Mouse (Mus musculus) heart, adult 2 months (tissue): ENCODE data around the gene Gpha2. TPM values are rescaled to one million over a fixed set of nuclear protein-coding genes. Genes with fewer than 3 reads are reported as not detected.

Experiments used
- DNase-seq, 2 experiments: peaks; one replicate each; pipeline ENCODE4 v3.0.0; 2021
- H3K27ac ChIP-seq: fragments of 200-600 bp; 2 replicates; pipeline ENCODE4 v1.8.1; 2022
- H3K27me3 ChIP-seq: fragments of 200-500 bp; 2 replicates; pipeline ENCODE4 v1.6.1; 2012; ENCODE audit warnings: mild to moderate bottlenecking, low read length, inconsistent platforms, mixed read lengths; ENCODE audit not compliant: control insufficient read depth, insufficient read depth
- H3K36me3 ChIP-seq: fragments of 200-500 bp; 2 replicates; pipeline ENCODE4 v1.6.1; 2012; ENCODE audit warnings: low read length, inconsistent platforms; ENCODE audit not compliant: control insufficient read depth, insufficient read depth
- H3K4me1 ChIP-seq: fragments of 200-500 bp; 2 replicates; pipeline ENCODE4 v1.6.1; 2011; ENCODE audit warnings: low read length; ENCODE audit not compliant: control insufficient read depth, insufficient read depth
- H3K4me3 ChIP-seq: fragments of 200-600 bp; 2 replicates; pipeline ENCODE4 v1.8.1; 2022
- H3K79me2 ChIP-seq: fragments of 200-500 bp; replicated peaks from 2 replicates; pipeline ENCODE4 v1.6.1; 2012; ENCODE audit warnings: mild to moderate bottlenecking, inconsistent platforms, low read length, moderate library complexity, mixed read lengths; ENCODE audit not compliant: control insufficient read depth, insufficient read depth
- H3K9ac ChIP-seq: fragments of 200-500 bp; 2 replicates; pipeline ENCODE4 v1.6.1; 2012; ENCODE audit warnings: low read depth, mild to moderate bottlenecking, control low read depth, inconsistent platforms, low read length, mixed read lengths
- CTCF ChIP-seq: fragments of 200-600 bp; IDR thresholded peaks from 2 replicates; pipeline ENCODE4 v1.8.1; 2022; ENCODE audit warnings: antibody characterized with exemption, mild to moderate bottlenecking, moderate library complexity
- EP300 ChIP-seq: fragments of 200-500 bp; IDR thresholded peaks from 2 replicates; pipeline ENCODE4 v1.6.1; 2011; ENCODE audit warnings: low read depth, low read length, control low read depth; ENCODE audit not compliant: insufficient read depth
- POLR2A ChIP-seq: fragments of 200-500 bp; IDR thresholded peaks from 2 replicates; pipeline ENCODE4 v1.6.1; 2011; ENCODE audit warnings: mild to moderate bottlenecking, low read depth, low read length, control low read depth; ENCODE audit not compliant: insufficient read depth
- WGBS: fragments of 180-500 bp; shearing (Covaris S2); methylation state at CpG from one replicate; pipeline ENCODE4 v1.1.7; 2018; 5-methylcytosine and 5-hydroxymethylcytosine counted together
- intact Hi-C: fragments of 180-260 bp; cut with DNase I; formaldehyde crosslinking; loops from one replicate; pipeline ENCODE4 v1.15.1; 2025
- polyA plus RNA-seq: library from polyadenylated mRNA; depleted of rRNA; stranded (reverse); fragments of >200 nt; gene quantifications from 2 replicates; pipeline ENCODE4 v1.2.3, GENCODE M21; 2012
- total RNA-seq, 2 experiments: library from RNA; stranded (reverse); gene quantifications; 2 replicates each; pipeline ENCODE4 v1.2.3; 2021

Gpha2 gene
- total and polyA plus RNA-seq, 3 experiments = 0.27 TPM; not detected in 2

GRCm38 (mm10) chr19:6206716-6207115 lies 19.5 kb upstream of the Gpha2 start:
- no peaks in the 10 kb centered on the region for H3K27me3 ChIP-seq
- H3K4me3 ChIP-seq = no peak overlapping the region
- H3K9ac ChIP-seq = no peak overlapping the region
- no peak for DNase-seq
- no peaks in the 10 kb centered on the region for H3K4me1 ChIP-seq
- TF ChIP-seq POLR2A (no peak), CTCF (no peak), EP300 (no peak)
- WGBS = 55% methylated on average over 5 of the region's 5 CpGs
- no peaks in the 10 kb centered on the region for H3K79me2 ChIP-seq
- H3K27ac ChIP-seq = no peak overlapping the region
- H3K36me3 ChIP-seq = no peaks in the 10 kb centered on the region
- intact Hi-C loops = no loop called here

GRCm38 (mm10) chr19:6216046-6216705 lies 10.0 kb upstream of the Gpha2 start:
- DNase-seq = no peak
- 62% methylated on average over 6 of the region's 6 CpGs for WGBS
- Histone ChIP-seq H3K27me3 (no peaks in the 10 kb centered on the region), H3K9ac (no peak overlapping the region), H3K79me2 (no peaks in the 10 kb centered on the region), H3K27ac (no peak overlapping the region), H3K36me3 (no peaks in the 10 kb centered on the region), H3K4me1 (no peaks in the 10 kb centered on the region), H3K4me3 (no peak overlapping the region)
- intact Hi-C loops = no loop called here
- TF ChIP-seq POLR2A = no peak
- no peak for TF ChIP-seq EP300
- no peak for TF ChIP-seq CTCF

- H3K4me3 ChIP-seq = no peak overlapping the region
- no peaks in the 10 kb centered on the region for H3K79me2 ChIP-seq
- H3K27ac ChIP-seq = no peak overlapping the region
- H3K36me3 ChIP-seq = no peaks in the 10 kb centered on the region
- no peak for DNase-seq
- WGBS = 61% methylated on average over 6 of the region's 6 CpGs
- no peaks in the 10 kb centered on the region for H3K4me1 ChIP-seq
- no peak for TF ChIP-seq EP300
- TF ChIP-seq CTCF = no peak
- TF ChIP-seq POLR2A = no peak
- no peaks in the 10 kb centered on the region for H3K27me3 ChIP-seq
- no peak overlapping the region for H3K9ac ChIP-seq
- intact Hi-C loops = no loop called here
Observed at GRCm38 (mm10) chr19:6218606-6219005, 7.6 kb upstream of the Gpha2 start.

- H3K9ac ChIP-seq = no peak overlapping the region
- TF ChIP-seq EP300 (no peak), CTCF (no peak), POLR2A (no peak)
- no peak overlapping the region for H3K27ac ChIP-seq
- no peaks in the 10 kb centered on the region for H3K27me3 ChIP-seq
- H3K4me3 ChIP-seq = no peak overlapping the region
- 91% methylated on average over 14 of the region's 14 CpGs for WGBS
- no peaks in the 10 kb centered on the region for H3K36me3 ChIP-seq
- no peaks in the 10 kb centered on the region for H3K4me1 ChIP-seq
- intact Hi-C loops = no loop called here
- DNase-seq = no peak
- no peaks in the 10 kb centered on the region for H3K79me2 ChIP-seq
Observed at GRCm38 (mm10) chr19:6226763-6227162, 583 bp downstream of the Gpha2 start.

GRCm38 (mm10) chr19:6227864-6228263 lies 1.7 kb downstream of the Gpha2 start:
- Histone ChIP-seq H3K4me1 (no peaks in the 10 kb centered on the region), H3K27ac (no peak overlapping the region), H3K9ac (no peak overlapping the region), H3K36me3 (no peaks in the 10 kb centered on the region), H3K27me3 (no peaks in the 10 kb centered on the region), H3K4me3 (no peak overlapping the region), H3K79me2 (no peaks in the 10 kb centered on the region)
- intact Hi-C loops = no loop called here
- no peak for TF ChIP-seq EP300
- no peak for TF ChIP-seq POLR2A
- no peak for TF ChIP-seq CTCF
- WGBS = 78% methylated on average over 4 of the region's 4 CpGs
- no peak for DNase-seq

- intact Hi-C loops = no loop called here
- no peak overlapping the region for H3K9ac ChIP-seq
- no peak overlapping the region for H3K27ac ChIP-seq
- DNase-seq = peak; percentile 32 to 45
- TF ChIP-seq CTCF (no peak), POLR2A (no peak), EP300 (no peak)
- H3K27me3 ChIP-seq = no peaks in the 10 kb centered on the region
- H3K4me1 ChIP-seq = no peaks in the 10 kb centered on the region; the same call in 1 of the 2 replicates
- 80% methylated on average over 4 of the region's 4 CpGs for WGBS
- H3K4me3 ChIP-seq = no peak overlapping the region
- H3K79me2 ChIP-seq = no peaks in the 10 kb centered on the region
- H3K36me3 ChIP-seq = no peaks in the 10 kb centered on the region
Observed at GRCm38 (mm10) chr19:6230411-6230810, 4.2 kb downstream of the Gpha2 start.
